Mouse (Mus musculus) G1E (cell line): ENCODE measurements at regions not wholly inside any gene's neighbourhood (a gene's known extent, or its start where the extent isn't known, plus 50 kb on each side); places are given as distances from the start of the nearest gene placed in this dataset.

Source experiments
- CTCF ChIP-seq: IDR thresholded peaks from 2 replicates; pipeline ENCODE4 v1.5.1; 2012; ENCODE audit warnings: low read depth, low read length, inconsistent platforms, mixed read lengths
- GATA1 ChIP-seq: IDR thresholded peaks from 2 replicates; pipeline ENCODE4 v1.6.1; 2012; ENCODE audit warnings: borderline replicate concordance, low read length, inconsistent platforms, mixed read lengths
- GATA2 ChIP-seq: IDR thresholded peaks from 2 replicates; pipeline ENCODE4 v1.6.1; 2012; ENCODE audit warnings: low read depth, low read length, inconsistent platforms, borderline replicate concordance
- POLR2AphosphoS5 ChIP-seq: IDR thresholded peaks from 2 replicates; pipeline ENCODE4 v1.6.1; 2012; ENCODE audit warnings: low read depth, low read length, inconsistent platforms; ENCODE audit not compliant: insufficient replicate concordance
- TAL1 ChIP-seq: conservative IDR thresholded peaks from 2 replicates; pipeline ENCODE4 v1.6.1; 2012; ENCODE audit warnings: low read depth, low read length, inconsistent platforms, mixed read lengths

DNA sequence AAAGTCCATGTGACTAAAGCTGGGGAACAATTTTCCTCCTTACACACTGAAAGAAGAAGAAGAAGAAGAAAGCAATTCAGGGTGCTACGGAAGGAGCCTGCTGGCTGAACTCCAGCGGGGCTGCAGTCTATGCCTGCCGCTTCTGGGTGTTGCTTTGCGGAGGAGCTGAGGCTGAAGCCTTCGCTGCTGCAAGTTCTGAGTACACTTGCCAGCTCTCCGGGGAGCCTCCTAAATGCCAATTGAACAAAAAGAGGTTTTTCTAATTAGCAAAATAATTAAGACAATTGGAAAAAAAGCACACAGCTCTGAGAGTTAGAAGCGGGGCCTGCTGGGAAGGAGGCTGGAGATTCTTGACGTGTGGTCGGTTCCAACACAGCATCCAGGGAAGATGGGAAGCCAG is 378.0 kb downstream of the Fam19a5 start:
- TF ChIP-seq CTCF = no peak
- TF ChIP-seq GATA1 = no peak
- no peak for TF ChIP-seq GATA2
- no peak for TF ChIP-seq TAL1
- TF ChIP-seq POLR2AphosphoS5 = no peak
